Mouse (Mus musculus): ENCODE measurements at regions not wholly inside any gene's neighbourhood (a gene's known extent, or its start where the extent isn't known, plus 50 kb on each side); places are given as distances from the start of the nearest gene placed in this dataset.

DNA sequence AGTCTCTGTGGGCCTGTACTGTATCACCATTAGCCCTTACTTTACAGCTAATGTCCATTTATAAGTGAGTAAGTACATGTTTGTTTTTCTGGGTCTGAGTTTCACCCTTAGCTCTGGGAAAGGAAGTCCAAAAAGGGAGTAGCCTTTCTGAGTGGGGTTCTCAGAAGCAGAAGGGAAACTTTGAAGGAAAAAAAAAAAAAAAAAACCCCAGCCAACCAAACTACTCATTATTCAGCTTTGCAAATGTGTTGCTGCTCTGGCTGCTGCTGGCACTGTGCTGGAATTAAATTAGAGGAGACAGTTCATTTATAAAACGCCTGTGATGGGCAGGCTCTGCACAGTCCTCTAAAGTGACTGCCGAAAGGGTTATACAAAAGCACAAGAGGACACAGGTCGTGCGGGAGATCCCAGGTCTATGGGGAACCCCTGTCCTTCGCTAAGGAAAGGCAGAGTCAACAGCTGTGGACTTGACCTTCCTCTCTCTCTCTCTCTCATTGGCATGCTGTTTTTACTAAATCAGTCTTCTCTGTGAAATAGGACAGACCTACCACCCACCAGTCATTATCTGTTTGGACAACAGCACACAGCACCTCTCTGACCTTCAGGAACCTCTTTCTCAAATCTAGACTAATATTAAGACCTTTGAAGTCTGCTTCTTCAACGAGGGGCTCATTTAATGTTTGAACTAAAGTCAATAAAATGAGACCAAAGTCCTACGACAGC is 165.4 kb downstream of the Cd47 start:
- peak in 1 of 2 experiments; percentile 47 for DNase-seq (ENCODE audit: low spot score in 2 of 2)

DNA sequence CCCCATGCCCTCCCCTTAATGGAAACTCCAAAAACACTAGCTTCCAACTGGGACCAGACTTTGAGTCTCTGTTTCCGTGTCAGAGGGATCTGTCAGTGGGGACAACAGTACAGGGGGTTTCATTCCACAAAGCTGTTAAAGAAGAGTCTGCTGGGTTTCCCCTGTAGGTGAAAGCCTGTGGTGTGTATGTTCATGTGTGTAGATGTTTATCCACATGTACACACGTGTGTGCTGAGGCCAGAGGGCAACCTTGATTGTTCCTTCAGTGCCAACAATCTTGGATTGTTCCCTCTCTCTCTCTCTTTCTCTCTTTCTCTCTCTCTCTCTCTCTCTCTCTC is 165.9 kb downstream of the Cd47 start:
- DNase-seq (ENCODE audit: low spot score in 2 of 2): no peak

DNA sequence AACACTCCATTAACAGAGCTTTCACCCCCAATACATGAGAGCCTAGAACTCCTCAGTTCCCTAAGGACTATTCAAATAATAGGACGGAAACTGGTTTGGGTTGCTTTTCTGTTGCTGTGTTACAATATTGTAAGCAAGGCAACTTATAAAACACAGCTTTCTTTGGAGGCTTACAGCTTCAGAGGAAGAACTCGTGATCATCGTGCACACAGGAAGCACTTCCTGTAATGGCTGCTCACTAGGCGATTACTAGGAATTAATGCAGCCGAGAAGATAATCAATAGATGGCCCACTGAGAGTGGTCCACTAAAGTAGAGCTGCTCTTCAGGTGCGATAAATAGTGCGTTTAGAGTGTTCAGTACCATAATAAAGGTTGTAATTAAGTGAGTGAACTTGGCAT is 166.8 kb downstream of the Cd47 start:
- no peak for DNase-seq (ENCODE audit: low spot score in 2 of 2)

DNA sequence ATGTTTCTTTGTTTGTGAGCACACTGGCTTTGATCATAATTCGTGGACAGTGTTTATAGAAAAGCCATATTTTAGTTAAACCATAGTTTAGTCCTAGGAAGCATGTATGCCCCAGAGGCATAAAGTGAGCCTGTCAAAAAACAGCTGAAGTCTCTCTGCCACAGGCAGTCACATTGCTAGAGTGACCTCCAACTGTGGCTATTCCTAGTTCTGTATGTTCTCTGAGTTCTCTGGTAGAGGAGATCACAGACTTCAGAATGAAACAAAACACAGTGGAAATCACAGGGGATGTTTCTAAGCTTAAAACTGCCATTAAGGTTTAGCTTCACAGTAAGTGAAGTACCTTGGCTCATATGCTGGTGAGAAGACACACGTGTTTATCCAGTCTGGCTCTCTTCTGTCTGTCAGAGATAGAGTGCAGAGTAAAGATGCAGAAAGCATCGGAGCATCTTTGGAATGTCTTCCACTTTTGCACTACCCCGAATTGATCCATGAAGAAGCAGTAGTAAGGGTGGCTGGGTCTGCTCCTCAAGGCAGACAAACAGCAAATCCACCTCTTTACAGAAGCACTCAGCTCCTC is 168.0 kb downstream of the Cd47 start:
- DNase-seq (ENCODE audit: low spot score in 2 of 2): no peak

DNA sequence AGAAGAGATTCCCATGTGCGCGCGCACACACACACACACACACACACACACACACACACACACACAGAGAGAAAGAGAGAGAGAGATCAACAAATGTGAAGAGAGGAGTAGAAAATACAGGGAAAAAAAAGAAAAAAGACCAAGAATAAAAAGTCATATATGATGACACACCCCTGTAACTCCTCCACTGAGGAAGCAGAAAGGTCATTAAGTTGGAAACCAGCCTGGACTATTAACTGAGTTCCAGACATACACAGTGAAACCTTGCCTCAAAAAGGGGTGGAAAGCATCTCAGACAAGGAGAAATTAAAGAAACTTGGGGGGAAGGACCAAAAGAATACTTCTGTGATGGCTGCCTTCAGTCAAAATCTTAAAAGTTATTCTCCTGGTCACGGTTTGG is 168.7 kb downstream of the Cd47 start:
- no peak for DNase-seq (ENCODE audit: low spot score in 2 of 2)

DNA sequence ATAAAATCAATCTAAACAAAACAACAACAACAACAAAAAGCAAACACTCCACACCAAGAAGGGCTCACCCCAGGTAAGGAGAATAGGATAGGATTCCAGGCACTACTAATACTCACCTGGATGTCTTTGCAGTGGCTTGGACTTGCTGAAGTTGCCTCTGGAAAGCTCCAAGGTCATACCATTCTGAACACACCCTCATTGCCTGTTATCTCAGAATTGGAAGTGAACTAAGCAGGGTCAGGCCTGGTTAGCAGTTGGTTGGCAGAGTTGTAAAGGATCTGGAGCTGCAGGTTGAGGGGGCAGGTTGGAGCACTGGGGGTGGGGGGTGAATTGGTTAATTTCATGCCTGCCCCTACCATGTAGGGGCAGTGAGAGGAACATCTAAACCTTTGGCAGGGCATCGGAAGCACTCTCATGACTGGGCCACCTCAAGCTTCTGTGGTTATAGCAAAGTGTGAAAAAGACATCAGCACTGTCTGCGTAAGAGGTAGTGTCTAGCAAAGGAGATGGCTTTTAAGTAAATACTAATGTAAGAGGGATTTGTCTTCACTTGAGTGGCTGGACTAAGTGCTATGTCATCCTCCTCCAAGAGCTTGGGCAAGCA is 169.5 kb downstream of the Cd47 start:
- DNase-seq (ENCODE audit: low spot score in 2 of 2): no peak

- DNase-seq (ENCODE audit: low spot score in 2 of 2): no peak
Measured at GRCm38 (mm10) chr16:49970297-49970804, 170.0 kb downstream of the Cd47 start.

DNA sequence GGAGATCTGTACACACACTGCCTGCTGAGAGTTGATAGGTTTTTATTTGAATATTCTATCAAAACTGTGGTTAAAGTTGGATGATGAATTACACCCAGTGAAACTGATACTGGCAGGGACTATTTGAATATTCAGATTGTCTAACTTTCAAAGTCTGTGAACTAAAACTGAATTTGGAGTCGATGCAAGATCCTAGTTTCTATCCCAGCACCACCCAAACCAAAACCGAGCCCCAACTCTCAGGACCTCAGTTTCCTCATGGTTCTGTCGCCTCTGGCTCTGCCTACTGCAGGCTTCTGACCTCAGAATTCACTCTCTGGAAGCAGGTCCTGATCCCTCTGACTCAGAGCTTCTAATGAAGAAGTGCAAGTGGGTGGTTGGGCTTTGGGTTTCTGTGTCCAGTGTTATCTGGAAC is 170.8 kb downstream of the Cd47 start:
- DNase-seq (ENCODE audit: low spot score in 2 of 2): no peak

DNA sequence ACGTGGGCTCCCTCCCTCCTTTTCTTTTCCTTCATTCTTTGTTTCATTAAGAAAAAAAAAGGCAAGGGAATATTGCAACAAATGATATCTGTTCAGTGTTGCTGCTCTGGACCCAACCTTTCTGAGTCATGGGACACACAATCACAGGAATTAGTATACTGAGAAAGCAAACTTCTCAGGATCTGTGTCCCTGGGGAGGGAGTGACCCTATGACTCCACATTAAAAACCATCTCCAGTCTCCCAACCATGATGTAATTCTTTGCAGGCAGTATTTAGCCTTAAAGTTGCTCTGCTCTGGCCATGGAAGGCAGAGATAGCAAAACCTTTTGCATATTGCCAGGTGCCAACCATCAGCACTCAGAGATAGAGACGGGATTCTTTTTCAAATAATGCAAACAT is 176.9 kb downstream of the Cd47 start:
- no peak for DNase-seq (ENCODE audit: low spot score in 2 of 2)

DNA sequence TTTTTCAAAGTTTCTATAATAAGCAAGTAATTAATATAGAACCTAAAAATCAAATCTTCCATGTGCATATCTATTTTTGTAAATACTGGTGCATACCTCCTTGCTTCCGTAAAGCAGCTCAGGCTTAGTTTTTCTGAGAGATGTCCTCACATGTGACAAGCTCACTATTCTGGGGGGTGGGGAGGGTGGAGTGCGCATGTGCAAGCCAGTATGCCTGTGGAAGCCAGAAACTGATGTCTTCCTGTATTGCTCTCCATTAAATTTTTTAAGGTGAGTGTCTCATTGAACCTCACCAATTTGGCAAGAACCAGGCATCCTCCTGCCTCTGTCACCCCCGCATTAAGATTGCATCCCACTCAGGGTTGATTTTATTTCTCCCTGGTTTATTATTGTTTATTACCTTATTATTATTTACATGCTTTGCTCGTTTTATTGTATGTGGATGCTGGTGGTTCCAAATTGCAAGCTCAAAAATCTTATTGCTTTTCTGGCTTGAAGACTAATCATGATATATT is 179.2 kb downstream of the Cd47 start:
- DNase-seq (ENCODE audit: low spot score in 2 of 2): no peak

DNA sequence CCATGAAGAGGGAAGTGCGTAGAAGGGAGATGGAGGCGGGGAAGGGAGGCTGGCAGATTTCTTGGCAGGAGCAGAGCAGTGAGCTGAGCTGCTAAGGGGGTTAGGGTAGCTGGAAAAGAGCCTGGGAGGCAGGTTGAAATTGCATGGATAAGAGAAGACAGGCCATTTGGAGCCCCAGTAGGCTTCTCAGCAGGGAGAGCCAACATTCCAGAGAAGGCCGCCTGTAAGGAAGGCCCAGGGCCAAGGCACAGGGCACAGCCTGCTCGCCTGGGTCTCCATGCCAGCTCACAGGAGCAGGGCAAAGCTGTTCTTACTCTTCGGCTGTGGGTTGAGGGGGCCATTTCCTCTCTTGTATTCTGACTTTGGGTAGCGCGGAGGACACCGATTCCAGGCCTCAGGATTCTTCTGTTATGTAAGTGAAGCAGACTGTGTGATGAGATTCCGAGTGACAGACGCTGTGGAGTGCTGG is 179.9 kb downstream of the Cd47 start:
- peak; percentile 6 to 22 for DNase-seq (ENCODE audit: low spot score in 2 of 2)

- no peak for DNase-seq (ENCODE audit: low spot score in 2 of 2)
Measured at GRCm38 (mm10) chr16:49982180-49982579, 181.8 kb downstream of the Cd47 start.

DNA sequence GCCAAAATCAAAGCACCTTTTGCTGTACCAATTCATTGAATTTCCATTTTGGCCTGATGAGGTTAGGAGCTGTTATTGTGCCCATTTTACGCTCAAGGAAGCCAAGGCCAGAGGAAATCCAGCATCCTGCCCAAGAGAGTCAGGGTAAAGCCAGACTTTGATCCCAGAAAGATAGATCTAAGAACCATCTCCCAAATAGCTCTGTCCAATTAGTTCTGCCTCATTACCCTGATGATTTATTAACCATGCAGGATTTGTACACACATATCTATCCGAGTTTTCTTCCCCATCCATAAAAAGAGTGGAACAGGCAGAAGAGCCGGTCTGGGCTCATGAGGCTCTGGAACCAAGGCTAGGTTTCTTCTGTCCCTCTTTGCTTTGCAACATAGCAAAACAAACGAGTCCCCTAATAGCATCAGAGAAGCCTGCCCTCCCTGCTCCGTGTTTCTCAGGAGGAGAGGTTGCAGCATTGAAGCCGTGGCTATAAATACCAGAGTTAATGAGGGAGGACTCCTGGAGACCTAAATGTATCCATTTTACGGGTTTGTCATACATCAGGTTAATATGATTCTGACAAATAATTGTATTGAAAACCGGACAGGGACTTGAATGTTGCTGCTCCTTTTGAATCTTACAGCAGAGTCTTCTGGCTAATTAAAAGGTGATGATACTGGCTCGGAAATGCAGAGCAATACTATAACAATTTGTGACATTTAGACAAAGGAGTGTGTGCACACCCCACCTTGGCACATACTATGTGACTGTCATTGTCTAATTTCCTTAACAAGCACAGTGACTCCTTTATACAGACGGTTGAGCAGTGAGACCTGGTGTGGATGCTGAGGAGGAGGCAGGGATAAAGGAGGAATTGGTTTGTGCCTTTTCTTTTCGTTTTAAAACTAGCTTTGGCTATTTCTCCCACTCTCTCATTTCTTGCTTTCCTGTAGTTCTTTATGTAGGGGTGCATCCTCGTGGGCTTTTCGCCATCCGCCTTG is 185.0 kb downstream of the Cd47 start:
- DNase-seq (ENCODE audit: low spot score in 2 of 2): no peak

DNA sequence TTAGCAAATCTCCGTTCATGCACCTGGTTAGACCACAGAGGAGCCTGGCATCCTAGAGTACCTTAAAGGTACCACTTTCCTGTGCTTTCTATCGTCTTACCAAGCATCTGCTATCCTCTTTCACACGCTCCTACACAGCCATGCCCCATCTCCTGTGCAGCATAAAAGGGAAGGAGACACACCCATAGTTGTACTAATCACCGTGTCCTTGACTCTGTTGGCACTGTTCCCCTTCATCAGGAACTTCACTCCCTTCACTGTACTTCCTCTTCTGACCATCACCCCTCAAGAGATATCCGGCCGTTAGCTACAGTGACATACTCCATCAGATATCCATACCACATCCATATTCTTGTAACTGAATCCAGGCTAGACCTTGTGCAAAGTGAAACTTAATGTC is 186.6 kb downstream of the Cd47 start:
- DNase-seq (ENCODE audit: low spot score in 2 of 2): no peak

DNA sequence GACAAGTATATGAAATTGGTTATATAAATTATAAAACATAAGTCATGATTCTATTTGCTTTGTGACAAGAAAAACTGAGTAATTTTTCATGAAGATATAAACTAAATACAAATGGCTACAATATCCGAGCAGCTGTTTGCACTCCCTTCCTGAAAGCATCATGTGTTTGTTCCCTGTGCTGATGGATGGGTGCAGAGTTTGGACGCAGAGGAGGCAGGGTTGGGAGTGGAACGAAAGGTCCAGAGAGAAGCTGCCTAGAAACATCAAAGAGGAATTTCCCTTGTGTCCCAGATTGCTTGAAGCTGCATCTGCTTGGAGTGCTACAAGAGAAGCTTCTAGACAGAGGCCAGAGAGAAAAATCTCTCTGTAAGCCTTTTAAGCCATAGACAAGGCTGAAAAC is 195.5 kb downstream of the Cd47 start:
- no peak for DNase-seq (ENCODE audit: low spot score in 2 of 2)

- DNase-seq (ENCODE audit: low spot score in 2 of 2): no peak
Measured at GRCm38 (mm10) chr16:49996593-49996992, 196.3 kb downstream of the Cd47 start.

DNA sequence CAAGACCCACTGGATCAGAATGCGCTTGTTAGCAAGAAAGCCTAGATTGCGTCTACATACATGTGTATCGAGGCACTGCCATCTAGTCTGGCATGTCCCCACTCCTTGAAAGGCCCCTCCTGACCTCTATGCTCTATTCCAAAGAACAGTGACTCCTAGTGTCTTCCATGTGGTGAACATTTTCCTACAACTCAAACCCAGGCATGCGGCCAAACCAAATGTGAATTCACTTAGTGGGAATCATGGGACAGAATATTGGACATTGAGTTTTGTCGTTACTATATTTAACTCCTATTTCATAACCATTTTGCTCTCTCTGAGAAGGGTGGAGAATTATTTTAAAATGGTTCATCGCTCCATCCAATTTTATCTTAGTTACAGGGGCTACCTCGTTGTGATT is 196.7 kb downstream of the Cd47 start:
- no peak for DNase-seq (ENCODE audit: low spot score in 2 of 2)

DNA sequence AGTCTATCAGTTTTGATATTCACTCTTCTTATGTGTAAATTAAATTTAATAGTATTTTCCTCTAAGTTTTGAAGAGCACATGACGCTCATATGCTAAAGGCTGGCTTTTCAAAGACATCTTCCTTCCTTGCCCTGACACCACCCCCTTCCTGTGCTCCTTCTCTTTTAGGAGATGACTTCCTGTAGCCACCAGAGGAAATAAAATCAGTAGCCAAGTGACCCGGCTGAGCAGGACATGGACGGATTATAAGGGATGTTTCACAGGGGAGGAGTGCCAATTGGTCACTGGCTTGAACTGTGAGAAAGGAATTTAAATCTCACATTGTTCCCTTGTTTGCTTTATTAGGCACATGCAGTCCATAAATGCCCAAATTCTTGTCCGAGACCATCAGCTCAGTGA is 200.5 kb downstream of the Cd47 start:
- DNase-seq (ENCODE audit: low spot score in 2 of 2): no peak

DNA sequence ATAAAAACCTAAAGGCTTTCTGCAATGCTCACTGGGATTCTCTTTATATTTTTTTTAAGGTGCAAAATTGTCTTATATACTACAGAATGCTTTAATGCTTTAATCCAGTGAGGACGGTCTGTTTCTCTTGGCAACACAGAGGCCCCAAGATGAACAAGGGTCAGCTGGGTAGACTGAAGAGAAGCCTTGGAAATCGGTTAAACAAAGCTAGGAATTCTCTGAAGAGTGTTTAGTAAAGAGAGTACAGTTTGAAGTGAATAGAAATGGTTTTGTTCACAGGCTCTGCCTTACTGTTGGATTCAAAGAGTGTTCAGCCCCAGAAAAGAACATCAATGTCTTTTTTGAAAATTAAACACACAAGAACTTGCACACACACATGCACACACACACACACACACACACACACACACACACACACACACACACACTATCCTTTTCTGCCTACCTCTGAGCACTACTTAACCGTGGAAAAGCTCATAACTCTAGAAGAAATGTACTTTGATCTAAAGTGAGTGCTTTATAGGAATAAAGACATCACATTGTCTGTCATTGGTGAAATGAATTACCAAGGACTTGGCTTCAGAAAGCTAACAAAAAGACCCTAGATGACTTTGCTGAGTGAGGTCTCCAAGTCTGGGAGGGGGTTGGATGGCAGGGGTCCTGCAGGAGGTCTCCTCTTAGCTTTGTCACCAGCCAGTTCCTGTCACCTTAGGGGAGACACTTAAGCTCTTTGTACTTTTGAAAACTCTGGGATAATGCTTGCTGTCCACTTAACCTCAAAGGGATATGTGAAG is 201.5 kb downstream of the Cd47 start:
- no peak for DNase-seq (ENCODE audit: low spot score in 2 of 2)

DNA sequence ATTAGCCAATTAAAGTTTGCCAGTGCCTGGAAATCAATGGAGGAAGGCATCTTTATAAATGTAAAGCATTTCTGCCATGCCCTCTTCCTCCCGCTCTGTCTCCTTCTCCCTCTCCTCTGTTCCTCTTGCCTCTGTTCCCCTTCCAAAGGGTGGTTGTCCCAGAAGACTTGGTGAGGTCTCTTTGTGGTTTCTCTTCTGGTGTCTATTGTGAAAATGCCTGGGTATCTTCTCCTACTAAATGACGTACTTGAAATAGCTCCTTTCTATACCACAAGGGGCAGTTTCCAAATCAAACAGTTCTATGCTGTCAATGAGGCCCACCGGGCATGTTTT is 202.1 kb downstream of the Cd47 start:
- no peak for DNase-seq (ENCODE audit: low spot score in 2 of 2)

DNA sequence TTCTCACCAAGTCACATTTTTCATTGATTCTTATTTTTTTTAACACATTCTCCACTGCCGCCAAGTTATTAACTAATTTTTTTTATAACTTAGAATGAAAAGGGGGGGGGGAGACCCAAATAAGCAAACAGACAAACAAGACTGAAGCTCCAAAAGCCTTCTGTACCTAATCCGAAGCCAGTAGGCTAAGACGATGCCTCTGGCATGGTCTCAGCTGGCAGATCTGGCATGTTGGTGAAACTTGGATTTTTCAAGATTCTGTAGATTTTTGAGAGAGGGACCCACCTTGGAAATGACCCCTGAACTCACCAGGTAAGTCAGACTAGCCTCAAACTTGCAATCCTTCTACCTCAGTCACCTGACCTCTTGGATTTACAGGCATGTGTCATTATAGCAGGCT is 208.7 kb downstream of the Cd47 start:
- no peak for DNase-seq (ENCODE audit: low spot score in 2 of 2)
